Mouse (Mus musculus): ENCODE measurements at regions not wholly inside any gene's neighbourhood (a gene's known extent, or its start where the extent isn't known, plus 50 kb on each side); places are given as distances from the start of the nearest gene placed in this dataset.

DNA sequence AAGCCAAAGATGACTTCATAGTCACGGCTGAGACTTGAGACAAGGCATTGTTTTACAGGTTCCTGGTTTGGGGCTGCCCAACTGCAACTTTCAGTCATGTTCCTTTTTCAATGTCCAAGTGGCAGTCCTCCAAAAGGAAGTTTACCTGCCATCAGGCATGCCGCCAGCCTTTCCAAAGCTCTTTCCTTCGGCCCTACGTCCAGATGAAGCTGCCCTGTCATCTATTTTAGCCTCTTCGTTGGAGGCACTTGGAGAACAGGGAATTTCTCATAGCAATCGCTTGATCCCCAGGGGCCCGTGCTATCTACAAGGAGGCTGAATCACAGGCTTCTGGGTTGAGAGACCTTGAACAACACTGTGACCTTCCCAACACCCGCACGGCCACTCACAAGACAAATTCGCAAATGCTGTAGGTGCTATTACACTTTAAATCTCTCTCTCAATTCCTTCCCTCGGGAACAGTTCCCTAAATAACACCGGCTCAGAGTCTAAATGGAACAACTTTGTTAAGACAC is 468.4 kb downstream of the Efna5 start:
- no peak for DNase-seq

DNA sequence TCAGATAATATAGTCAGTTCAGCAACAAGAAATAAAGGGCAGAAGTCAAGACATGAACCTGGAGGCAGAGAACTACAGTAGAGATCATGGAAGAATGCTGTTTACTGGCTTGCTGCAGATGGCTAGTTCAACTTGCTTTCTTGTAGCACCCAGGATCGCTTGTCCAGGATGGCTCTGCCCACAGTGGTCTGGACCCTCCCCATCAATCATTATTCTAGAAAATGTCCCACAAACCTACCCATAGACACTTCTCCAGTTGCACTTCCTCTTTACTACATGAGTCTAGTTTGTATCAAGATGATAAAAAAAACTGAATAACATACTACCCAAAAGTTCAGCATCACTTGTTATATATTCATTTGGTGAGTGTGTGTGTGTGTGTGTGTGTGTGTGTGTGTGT is 477.4 kb downstream of the Efna5 start:
- no peak for DNase-seq

DNA sequence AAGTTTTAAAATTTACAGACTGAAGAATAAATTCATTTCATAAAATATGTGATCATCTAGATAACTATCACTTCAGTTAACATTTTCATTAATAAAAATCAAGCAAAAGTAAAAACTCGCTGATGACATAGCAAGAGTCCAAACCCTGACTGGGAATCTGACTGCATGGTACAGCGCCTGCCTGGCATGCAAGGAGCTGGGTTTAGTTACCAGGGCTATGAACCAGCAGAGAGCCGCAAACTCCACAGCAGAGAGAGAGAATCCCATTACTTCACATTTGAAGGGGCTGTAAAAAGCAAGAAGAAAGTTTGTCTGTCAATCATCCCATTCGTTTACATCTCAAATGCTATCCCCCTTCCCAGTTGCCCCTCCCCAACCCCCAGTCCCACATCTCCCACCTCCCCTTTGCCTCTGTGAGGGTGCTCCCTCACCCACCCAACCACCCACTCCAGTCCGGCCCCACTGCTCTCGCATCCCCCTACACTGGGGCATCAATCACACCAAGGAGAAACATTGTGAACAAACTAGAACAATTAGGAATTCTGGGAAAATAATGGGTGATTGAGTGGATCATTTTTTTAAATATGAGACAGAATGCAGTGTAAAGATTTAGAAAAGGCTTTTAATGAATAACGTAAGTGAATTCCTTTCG is 487.6 kb downstream of the Efna5 start:
- DNase-seq = no peak

DNA sequence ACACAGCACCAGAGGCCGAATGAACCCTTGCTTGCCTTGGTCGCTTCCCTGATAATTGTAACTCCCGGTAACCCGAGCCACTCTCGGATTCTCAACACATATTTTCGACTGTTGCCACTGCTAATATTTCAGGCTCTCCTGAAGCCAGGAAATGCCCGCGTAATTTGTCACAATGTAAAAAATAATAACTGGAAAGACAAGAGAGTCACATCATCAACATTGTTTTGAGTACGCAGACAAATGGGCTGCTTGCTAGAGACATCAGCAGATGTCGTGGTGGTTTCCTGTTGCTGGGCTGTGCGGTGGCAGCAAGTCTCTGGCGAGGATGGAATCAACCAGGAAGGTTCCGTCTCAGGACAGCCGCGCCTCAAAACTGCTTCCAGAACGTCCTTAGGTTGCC is 497.1 kb downstream of the Efna5 start:
- DNase-seq = no peak

DNA sequence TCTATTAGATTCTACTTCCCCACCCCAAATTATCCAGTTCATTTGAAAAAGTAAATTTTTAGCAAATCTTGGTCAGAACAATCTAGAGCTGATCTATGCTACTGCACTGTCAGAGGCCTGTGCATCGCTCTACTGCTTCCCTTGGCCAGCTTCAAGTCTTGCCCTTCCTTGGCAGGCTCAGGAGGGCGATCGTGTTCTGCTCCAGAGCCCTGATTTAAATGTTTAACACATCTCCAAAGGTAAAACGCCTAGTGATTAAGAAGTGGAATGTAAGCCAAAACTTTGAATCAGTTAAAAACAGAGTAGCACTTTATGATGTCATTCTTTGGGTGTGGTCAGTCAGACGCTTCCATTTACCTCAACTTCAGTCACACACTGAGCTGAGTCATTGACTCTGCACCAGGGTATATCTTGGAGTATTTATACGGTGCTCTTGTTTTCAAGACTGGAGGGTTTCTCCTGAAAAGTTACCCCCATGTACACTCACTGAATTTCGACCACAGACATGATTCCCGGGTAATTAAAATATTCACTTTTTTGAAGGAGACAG is 502.2 kb downstream of the Efna5 start:
- no peak for DNase-seq

DNA sequence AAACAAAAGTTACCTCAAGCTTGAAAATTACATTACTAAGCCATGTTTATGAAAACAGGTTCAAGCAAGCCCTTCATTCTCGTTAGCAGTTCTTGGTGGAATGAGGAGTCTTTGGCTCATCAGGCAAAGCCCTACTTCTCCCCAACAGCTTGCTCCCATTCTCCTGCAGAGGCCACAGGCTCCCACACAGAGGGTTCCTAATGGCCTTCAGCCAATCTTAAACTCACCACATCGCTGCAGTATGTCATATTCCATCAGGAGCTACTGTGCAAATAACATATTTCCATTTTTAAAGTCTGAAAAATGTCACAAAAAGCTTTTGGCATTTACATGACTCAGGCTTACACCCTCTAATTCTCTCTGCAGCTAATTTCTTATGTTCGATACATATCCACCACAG is 512.0 kb downstream of the Efna5 start:
- DNase-seq = no peak

DNA sequence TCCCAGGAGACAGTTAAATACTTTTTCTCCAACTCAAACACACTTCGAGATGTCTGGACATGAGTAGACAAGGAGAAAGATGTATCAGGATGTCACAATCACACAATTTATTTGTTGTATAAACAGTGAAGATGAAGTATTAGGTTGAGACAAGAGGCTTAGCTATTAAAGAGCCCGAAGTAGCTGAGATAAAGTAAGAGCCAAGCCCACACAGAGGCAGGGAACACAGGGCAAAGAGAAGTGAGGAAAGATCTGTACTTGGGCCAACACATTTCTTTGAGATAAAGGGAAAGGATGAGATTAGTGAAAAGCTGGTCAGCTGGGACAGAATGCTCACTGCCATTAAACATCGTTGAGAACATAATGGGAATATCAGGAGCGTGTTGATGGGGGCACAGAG is 513.2 kb downstream of the Efna5 start:
- DNase-seq = no peak

DNA sequence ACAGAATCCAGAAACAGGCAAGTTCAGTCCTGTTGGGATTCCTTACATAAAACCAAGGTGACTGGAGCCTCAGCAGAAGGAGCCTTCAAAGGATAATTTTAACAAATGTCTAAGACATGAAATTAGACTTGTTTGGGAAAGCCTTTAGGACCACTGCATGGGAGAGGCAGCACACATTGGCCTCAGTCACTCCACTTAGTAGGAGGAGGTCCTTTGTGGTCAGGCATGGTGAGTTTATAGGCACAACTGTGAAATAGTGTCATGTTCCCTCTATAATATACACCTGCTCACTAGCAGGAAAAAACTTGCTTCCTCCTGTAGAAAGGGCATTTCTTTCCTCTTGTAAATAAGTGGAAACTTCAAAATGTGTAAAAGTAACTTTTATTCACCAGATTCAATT is 522.8 kb downstream of the Efna5 start:
- no peak for DNase-seq

DNA sequence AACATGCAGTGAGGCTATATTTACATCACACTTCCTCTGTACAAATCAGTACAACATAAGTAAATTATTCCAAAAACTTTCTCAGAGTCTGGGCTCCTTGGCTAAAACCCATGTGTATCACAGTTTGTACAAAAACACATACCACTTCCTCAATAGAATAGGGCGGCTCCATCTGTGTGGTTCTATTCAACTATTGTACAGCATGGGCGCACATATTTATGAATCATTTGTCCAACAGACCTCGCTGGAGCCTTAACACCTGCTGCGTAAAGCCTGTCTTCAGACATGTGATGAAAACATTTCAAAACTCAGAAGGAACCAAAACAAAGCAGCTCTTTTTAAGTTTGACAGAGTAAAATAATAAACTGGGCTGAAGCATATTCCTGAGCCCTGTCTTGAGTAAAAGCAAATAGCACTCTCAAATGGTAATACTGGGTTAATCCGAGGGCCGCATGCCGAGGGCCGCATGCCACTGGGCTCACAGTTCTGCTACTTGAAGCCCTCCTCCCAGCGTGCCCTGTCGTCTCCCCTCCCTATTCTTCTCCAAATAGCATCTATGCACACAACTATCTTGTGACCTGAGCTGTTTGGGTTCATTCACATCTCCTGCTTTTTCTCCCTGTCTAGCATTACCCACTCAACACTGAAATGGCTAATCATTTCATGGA is 543.1 kb downstream of the Efna5 start:
- DNase-seq = no peak

DNA sequence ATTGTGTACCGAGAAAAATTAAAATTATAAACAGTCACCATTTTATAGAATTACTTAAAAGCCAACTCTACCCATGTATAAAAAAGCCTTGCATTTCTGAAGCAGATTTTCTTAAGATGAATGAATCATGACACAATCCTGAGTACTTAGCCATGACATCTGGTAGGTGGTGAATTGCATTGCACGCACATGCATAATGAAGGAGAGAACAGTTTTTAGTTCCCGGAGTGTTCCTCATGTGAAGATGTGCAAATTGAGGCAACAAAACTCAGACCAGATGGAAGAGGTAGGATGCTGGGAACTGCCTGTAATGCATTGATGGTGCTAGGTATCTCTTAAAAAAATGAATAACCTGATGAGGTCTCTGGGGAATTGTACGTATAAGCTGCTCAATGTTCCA is 550.9 kb downstream of the Efna5 start:
- DNase-seq = no peak

DNA sequence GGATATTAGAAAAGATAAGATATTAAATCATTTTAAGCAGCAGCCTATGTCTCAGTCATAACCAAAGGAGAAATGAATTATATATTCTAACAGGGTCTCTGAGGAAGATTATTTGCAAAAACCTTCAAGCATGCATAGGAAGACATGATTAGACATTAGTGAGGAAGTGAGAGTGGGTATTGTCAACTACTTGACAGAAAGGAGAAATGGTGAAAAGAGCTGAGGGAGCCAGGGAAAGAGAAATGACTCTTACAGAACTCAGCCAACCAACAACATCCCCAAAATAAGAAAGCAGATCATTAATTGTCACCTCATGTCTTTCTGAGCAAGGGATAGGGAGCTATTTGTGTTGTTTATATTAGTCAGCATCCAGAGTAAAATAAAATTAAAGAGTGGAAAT is 554.3 kb downstream of the Efna5 start:
- no peak for DNase-seq

DNA sequence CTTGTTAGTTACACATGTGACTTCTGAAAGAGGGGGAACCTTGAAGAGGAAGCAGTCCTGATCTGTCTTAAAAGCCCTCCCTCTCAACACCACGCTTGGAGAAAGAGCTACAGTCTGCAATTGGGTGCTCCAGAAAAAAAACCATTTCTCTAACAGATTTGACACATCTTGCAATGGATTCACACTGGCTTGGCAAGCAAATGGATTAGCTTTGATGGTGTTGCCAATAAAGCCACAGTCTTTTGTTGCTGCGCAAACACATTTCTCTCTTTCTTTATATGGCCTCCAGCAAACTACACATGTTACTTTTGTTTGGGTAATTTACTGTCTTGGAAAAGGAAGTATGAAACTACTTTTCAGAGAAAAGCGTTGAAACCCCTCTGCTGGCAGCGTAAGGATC is 562.1 kb downstream of the Efna5 start:
- DNase-seq = no peak

DNA sequence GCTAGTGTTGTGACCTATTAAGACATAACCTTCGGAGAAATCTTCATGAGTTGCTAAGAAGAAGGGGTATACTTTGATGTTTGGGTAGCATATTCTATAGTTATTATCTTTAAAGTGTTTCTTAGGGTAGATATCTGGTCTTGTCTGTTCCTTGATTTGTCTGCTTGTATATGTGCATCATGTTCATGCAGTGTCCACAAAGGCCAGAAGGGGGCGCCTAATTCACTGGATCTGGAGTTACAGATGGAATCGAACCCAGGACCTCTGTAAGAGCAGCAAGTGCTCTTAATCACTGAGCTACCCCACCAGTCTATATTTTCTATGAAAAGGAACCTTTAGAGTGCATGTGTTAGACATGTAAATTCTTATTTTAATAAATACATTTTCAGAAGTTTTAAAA is 571.1 kb downstream of the Efna5 start:
- DNase-seq = peak; percentile 5

DNA sequence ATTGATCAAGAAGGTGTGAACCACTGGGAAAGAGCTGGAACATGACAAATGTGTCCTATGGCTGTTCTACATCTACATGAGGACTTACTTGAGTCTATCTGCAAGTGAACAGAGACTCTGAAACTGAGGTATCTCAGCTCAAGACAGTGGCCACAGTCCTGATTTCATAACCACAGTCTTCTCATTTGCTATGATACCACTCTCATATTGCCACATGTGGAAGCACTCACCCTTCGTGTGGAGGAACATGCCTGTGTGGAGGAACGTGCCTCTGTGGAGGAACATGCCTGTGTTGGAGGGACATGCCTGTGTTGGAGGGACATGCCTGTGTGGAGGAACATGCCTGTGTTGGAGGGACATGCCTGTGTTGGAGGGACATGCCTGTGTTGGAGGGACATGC is 574.0 kb downstream of the Efna5 start:
- no peak for DNase-seq

DNA sequence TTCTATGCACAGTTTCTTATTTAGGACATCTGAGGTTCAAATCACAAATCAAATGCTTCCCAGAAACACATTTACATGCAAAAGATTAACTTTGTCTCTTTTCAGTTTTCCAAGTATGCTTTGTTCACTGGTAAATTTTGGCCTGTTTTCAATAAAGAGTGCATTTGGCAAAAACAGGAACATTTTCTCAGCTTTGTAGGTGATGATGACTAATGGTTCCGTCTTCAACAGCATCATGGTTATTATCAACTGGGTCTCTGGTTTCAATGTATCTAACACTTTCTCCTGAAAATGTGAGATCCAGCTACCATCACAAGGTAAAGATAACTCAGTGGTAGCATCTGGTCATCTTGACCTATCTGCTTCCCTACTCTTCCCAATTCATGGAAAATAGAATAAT is 574.6 kb downstream of the Efna5 start:
- DNase-seq = no peak

DNA sequence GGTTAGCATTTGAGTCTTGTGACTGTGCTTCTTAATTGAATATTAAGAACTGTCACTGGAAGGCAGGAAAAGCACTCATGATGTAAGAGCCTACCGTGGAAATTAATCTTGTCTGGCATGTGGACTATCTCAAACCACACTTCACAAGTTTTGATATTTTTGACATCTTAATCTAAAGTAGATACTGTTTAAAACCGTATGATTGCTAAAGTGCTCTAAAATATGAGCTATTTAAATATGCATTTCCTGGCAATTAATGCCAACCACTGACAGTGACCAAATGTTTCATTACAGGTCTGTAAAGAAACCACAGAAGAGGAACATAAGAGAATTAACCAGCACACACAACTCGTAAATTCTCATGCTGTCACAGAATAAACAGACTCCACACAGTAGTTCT is 576.0 kb downstream of the Efna5 start:
- no peak for DNase-seq

DNA sequence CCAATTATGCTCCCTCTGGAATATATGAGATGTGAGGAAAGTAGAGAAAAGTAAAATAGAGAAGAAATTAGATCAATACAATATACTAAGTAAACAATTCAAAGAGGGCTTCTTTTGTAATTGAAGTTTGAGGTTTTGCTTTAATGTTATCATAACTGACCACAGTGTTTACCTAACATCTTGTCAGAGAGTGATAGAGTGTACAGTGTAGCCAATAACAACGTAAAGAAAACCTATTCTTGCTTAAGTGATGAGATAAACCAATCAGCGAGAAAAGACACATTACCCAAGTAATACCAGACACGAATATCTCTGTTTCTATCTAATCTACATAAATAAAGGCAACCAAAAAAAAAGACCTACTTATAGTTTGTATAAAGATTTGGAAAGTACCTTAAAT is 577.0 kb downstream of the Efna5 start:
- DNase-seq = no peak

DNA sequence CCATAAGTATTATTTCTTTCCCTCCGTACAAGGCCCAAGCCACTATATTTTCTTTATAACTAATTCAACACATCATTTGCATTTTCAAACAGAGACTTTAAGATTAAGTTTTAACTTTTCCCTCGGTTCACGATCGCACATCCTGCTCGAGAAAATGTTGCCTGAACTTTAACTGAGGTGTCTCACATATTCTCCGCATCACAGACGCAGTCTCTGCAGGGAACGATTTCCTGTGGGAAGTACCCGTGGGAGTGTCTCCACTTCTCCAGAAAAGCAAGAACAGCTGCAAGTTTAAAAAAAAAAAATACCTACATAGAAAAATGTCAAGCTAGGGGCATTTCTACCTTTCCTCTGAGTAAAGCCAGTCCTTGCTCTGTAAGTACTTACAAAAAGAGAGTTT is 581.2 kb downstream of the Efna5 start:
- no peak for DNase-seq

DNA sequence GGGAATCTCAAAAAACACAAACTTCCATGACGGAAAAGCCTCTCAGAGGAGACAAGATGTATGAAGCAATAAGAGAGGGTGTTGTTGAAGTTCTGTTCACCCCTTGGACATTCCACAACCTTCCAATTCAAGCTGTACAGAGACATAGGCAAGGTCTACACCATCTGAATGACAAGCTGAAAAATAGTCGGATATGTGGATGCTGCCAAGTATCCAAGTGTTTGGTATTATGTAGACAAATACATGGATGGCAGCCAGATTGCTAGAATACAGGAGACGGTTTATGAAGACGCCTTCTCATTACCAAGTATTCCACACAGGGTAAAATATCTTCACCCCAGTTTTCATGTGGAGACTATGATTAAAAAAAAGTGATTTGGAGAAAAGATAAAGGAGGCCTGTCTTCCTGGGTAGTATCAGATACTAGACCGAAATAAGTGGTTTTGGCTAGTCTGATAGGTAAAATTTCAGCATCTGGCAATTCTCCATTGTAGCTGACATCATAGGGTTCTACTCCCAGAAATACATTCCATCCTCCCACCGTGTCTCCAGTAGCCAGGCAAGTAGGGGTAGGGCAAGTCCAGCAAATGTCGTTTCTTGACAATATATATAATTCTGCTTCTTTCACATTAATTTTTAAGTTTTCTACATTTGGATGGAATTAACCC is 583.6 kb downstream of the Efna5 start:
- no peak for DNase-seq

DNA sequence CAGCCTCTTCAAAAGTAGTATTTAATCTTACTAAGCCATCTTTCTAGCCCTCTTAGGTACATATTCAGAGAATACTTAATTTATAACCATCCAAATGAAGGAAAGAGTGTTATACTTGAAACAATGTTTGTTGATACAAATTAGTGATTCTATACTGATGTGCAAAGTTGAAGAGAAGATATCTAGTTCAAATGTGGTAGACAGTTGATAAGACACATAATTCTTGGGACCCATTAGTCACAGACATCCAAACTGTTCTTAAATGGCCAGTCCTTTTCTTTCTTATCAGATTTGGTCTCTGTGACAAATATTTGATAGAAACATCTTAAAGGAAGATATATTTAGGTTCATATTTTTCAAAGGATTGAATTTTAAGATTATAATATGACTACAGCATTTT is 585.7 kb downstream of the Efna5 start:
- DNase-seq = no peak

DNA sequence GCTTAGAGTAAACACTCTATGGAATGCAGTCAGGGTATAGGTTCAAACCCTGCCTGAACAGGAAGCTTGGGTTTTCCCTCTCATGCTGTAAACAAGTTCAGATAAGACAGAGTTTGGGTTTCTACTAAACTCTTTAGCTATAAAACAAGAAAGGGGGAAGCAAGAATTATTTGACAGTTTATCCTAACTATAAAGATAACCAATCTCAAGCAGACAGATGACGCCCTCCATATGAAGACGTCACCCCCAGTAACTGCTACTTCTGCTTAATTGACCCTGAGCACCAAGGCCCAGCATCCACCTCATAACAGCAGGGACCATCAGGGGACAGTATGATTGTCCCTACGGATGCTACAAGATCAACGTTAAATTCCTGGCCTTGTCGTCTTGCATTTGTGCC is 588.4 kb downstream of the Efna5 start:
- DNase-seq = no peak

DNA sequence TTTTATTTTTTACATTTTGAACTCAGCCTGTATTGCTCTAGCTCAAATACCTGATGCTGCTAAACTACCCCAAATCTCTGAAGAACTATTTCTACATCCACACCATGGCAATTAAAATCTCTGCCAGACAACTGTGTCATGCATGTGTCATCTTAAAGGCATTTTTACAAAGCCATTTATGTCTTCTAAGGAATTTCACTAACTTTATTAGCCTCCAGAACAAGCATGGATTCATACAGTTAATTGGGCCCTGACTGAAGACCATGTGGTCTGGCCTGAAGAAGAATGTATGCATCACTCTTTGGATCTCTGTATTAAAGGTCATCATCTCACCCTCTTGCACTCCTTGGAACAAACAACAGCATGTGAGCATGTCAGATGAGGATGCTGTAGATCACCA is 593.5 kb downstream of the Efna5 start:
- no peak for DNase-seq

DNA sequence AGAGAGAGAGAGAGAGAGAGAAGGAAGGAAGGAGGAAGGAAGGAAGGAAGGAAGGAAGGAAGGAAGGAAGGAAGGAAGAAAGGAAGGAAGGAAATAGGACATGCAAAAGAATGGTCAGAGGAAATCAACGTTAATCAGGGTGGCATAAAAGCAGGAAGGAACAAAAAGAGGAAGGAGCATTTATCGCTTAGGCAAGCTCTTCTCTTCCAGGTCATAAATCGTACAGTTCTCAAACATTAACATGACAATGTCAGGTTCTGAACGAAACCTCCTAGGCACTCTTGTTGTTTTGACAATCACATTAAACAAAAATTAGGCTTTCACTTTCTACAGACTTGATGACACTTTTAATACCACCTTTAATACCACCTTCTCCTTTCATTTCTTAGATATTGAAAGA is 594.0 kb downstream of the Efna5 start:
- DNase-seq = no peak
